Mouse (Mus musculus) forebrain, embryonic 14.5 days (tissue): ENCODE measurements around the gene Ppt2. TPM values are rescaled to one million over a fixed set of nuclear protein-coding genes. Genes with fewer than 3 reads are reported as not detected.

Experiments
- ATAC-seq: fragments of 200-750 bp; cut with Nextera tagmentation; 2 replicates; pipeline ENCODE4 v1.8.0; 2017; ENCODE audit warnings: mild to moderate bottlenecking, moderate library complexity
- DNase-seq: peaks from one replicate; pipeline ENCODE4 v3.0.0-alpha.2; 2015; ENCODE audit warnings: low spot score
- H3K27ac ChIP-seq: fragments of 300-500 bp; sonication (generic); 2 replicates; pipeline ENCODE4 v1.5.1; 2014; ENCODE audit warnings: low read depth, mild to moderate bottlenecking, control low read depth, low read length, moderate library complexity
- H3K27me3 ChIP-seq: fragments of 300-500 bp; sonication (generic); replicated peaks from 2 replicates; pipeline ENCODE4 v1.6.1; 2014; ENCODE audit warnings: low read length, control low read depth, mixed read lengths; ENCODE audit not compliant: control insufficient read depth, insufficient read depth
- H3K36me3 ChIP-seq: fragments of 300-500 bp; sonication (generic); 2 replicates; pipeline ENCODE4 v1.6.1; 2014; ENCODE audit warnings: low read length, control low read depth; ENCODE audit not compliant: control insufficient read depth, insufficient read depth
- H3K4me1 ChIP-seq: fragments of 300-500 bp; sonication (generic); 2 replicates; pipeline ENCODE4 v1.6.1; 2014; ENCODE audit warnings: antibody characterized with exemption, low read length, control low read depth; ENCODE audit not compliant: control insufficient read depth, insufficient read depth
- H3K4me2 ChIP-seq: fragments of 300-500 bp; sonication (generic); 2 replicates; pipeline ENCODE4 v1.6.1; 2014; ENCODE audit warnings: mild to moderate bottlenecking, control low read depth, low read length
- H3K4me3 ChIP-seq: fragments of 300-500 bp; sonication (generic); 2 replicates; pipeline ENCODE4 v1.5.1; 2014; ENCODE audit warnings: low read depth, low read length, control low read depth
- H3K9ac ChIP-seq: fragments of 300-500 bp; sonication (generic); 2 replicates; pipeline ENCODE4 v1.6.1; 2014; ENCODE audit warnings: mild to moderate bottlenecking, low read length, control low read depth, moderate library complexity
- H3K9me3 ChIP-seq: fragments of 300-500 bp; sonication (generic); replicated peaks from 2 replicates; pipeline ENCODE4 v1.6.1; 2016; ENCODE audit warnings: low read length, control low read depth, mixed read lengths; ENCODE audit not compliant: control insufficient read depth
- WGBS: fragments of 180-500 bp; shearing (Covaris S2); extraction: QIAGEN DNeasy Blood & Tissue Kit; methylation state at CpG from one replicate; pipeline ENCODE4 v1.1.7; 2014; 5-methylcytosine and 5-hydroxymethylcytosine counted together
- polyA plus RNA-seq: library from polyadenylated mRNA; unstranded; fragments of >200 nt; fragmentation: Nextera tagmentation; extraction: Ambion mirVana; gene quantifications from 2 replicates; pipeline ENCODE4 v1.2.1, GENCODE M21; 2014

Gene Ppt2
- polyA plus RNA-seq, 1 experiment from 2014 or later: 23.8 TPM

GRCm38 (mm10) chr17:34627093-34627942 is 992 bp downstream of the Ppt2 start:
- Histone ChIP-seq H3K36me3 (peaks cover 22% of the 10 kb centered on the region), H3K4me2 (peak overlapping the region; percentile 87), H3K9me3 (no peaks in the 10 kb centered on the region), H3K4me1 (peaks cover 39% of the 10 kb centered on the region), H3K4me3 (peak overlapping the region; percentile 71), H3K27ac (peak overlapping the region; percentile 91), H3K9ac (peak overlapping the region; percentile 76), H3K27me3 (peaks cover 17% of the 10 kb centered on the region)
- ATAC-seq (peak; percentile 76), DNase-seq (peak; percentile 94)
- 0% methylated on average over 42 of the region's 45 CpGs for WGBS

GRCm38 (mm10) chr17:34626773-34627092 is 1.6 kb downstream of the Ppt2 start:
- Histone ChIP-seq H3K4me3 (peak overlapping the region; percentile 71), H3K27me3 (peaks cover 16% of the 10 kb centered on the region), H3K4me1 (peaks cover 34% of the 10 kb centered on the region), H3K36me3 (peaks cover 27% of the 10 kb centered on the region), H3K4me2 (peak overlapping the region; percentile 87), H3K9ac (peak overlapping the region; percentile 76), H3K27ac (peak overlapping the region; percentile 91), H3K9me3 (no peaks in the 10 kb centered on the region)
- DNase-seq (peak; percentile 77), ATAC-seq (peak; percentile 30)
- WGBS: under 1% methylated on average over 18 of the region's 18 CpGs

DNA sequence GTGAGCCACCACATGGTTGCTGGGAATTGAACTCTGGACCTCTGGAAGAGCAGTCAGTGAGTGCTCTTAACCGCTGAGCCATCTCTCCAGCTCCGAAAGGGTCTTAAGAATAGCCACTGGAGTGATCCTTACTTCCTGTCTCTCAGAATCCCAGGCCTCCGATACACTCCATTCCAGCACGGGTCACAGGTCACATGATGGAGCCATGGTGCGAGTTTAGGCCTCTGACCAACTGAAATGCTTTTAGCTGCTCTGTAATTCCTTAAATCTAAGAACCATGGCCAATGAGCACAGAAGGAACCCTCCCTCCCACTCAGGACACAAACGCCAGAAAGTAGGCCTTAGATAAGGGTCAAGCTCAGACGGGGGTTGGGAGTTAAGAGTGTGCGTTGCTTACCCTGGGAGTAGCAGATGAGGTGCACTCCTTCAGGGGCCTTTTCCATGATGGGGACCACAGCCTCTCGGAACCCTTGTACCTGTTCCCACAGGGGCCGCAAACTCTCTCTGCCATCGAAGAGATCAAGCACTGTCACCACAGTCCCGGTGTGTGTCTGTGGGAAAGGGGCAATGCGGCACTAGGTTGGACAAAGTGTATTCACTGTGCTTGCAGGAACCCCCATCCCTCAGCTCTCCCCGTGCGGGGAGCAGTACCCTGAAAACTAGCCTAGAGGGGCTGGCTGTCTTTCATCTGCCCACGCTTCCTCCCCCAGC is 2.1 kb downstream of the Ppt2 start:
- Histone ChIP-seq H3K4me3 (peak overlapping the region; percentile 71), H3K27me3 (peaks cover 10% of the 10 kb centered on the region), H3K9ac (peak overlapping the region; percentile 76), H3K9me3 (no peaks in the 10 kb centered on the region), H3K27ac (peak overlapping the region; percentile 91; the same call in 1 of the 2 replicates), H3K4me2 (peak overlapping the region; percentile 87), H3K4me1 (peaks cover 30% of the 10 kb centered on the region), H3K36me3 (peaks cover 31% of the 10 kb centered on the region)
- DNase-seq (no peak), ATAC-seq (no peak)
- WGBS: 53% methylated on average over 16 of the region's 16 CpGs

- Histone ChIP-seq H3K36me3 (peaks cover 39% of the 10 kb centered on the region), H3K9ac (no peak overlapping the region), H3K4me3 (no peak overlapping the region), H3K27ac (no peak overlapping the region), H3K4me1 (peaks cover 28% of the 10 kb centered on the region), H3K9me3 (no peaks in the 10 kb centered on the region), H3K27me3 (peaks cover under 1% of the 10 kb centered on the region; the same call in 1 of the 2 replicates), H3K4me2 (no peak overlapping the region)
- 98% methylated on average over 3 of the region's 3 CpGs for WGBS
- no peak for ATAC-seq
- no peak for DNase-seq
Observed at GRCm38 (mm10) chr17:34624981-34625380, 3.3 kb downstream of the Ppt2 start.

DNA sequence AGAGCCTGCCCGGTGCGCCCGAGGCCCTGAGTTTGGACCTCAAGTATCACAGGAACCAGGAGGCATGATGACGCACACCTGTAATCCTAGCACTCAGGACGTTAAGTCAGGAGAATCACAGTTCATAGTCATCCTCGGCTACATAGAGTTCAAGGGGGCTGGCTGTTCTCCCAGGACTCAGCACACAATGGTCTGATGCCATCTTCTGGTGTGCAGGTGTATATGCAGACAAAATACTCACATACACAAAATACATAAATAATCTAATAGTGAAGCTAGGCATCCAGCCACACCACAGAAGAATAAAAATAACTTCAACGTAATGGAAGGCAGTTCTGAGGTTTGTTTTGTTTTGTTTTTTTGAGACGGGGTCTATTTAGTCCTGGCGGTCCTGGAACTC is 5.1 kb downstream of the Ppt2 start:
- ATAC-seq (no peak), DNase-seq (no peak)
- Histone ChIP-seq H3K4me1 (peaks cover 10% of the 10 kb centered on the region), H3K4me2 (no peak overlapping the region), H3K27me3 (no peaks in the 10 kb centered on the region), H3K4me3 (no peak overlapping the region), H3K9me3 (no peaks in the 10 kb centered on the region), H3K27ac (no peak overlapping the region), H3K36me3 (peaks cover 41% of the 10 kb centered on the region), H3K9ac (no peak overlapping the region)
- WGBS: 86% methylated on average over 9 of the region's 9 CpGs

DNA sequence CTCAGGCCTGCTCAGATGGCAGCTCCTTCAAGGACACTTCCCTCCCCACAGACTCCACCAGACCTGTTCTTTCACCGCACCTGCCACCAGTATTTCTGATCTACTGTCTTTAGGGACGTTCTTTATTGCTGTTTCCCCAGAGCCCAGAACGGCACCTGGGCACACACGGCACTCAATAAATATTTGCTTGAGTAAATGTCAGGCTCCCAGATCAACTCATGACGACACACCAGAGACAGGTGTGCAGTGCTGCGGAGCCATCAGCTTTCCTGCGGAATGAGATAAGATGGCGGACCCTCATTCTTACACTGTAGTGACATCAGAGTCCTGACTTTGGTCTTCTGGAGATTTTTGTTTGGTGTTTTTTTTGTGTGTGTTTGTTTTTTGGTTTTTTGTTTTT is 7.3 kb downstream of the Ppt2 start:
- H3K9me3 ChIP-seq: no peaks in the 10 kb centered on the region
- H3K4me1 ChIP-seq: no peaks in the 10 kb centered on the region
- H3K9ac ChIP-seq: no peak overlapping the region
- ATAC-seq (no peak), DNase-seq (no peak)
- H3K36me3 ChIP-seq: peaks cover 56% of the 10 kb centered on the region
- no peak overlapping the region for H3K27ac ChIP-seq
- 93% methylated on average over 8 of the region's 8 CpGs for WGBS
- H3K4me3 ChIP-seq: no peak overlapping the region
- H3K4me2 ChIP-seq: no peak overlapping the region
- no peaks in the 10 kb centered on the region for H3K27me3 ChIP-seq

DNA sequence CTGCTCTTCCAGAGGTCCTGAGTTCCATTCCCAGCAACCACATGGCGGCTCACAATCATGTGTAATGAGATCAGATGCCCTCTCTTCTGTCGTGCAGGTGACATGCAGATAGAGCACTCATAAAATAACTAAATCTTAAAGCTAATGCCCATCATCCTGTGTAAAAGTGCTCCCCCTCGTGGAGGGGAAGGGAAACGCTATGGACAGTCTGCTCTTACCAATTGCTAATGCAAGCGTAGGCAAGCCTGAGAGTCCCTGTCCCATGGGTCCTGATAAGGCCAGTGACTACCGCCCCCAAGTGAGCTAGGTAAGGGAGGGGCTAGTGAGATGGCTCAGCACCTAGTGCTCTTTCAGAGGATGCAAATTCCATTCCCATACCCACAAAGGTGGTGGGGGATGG is 9.3 kb downstream of the Ppt2 start:
- DNase-seq (peak; percentile 68), ATAC-seq (no peak)
- no peak overlapping the region for H3K4me3 ChIP-seq
- H3K9me3 ChIP-seq: no peaks in the 10 kb centered on the region
- no peaks in the 10 kb centered on the region for H3K27me3 ChIP-seq
- no peak overlapping the region for H3K9ac ChIP-seq
- no peak overlapping the region for H3K4me2 ChIP-seq
- no peak overlapping the region for H3K27ac ChIP-seq
- H3K4me1 ChIP-seq: no peaks in the 10 kb centered on the region
- WGBS: 10% methylated on average over 6 of the region's 6 CpGs
- H3K36me3 ChIP-seq: peaks cover 68% of the 10 kb centered on the region

- no peak within 1 kb of the TSS for H3K4me3 ChIP-seq
- WGBS: 74% methylated on average over 6 of the region's 6 CpGs
- no peak within 1 kb of the TSS; the same call in 1 of the 2 replicates for H3K27ac ChIP-seq
- no peaks in the 10 kb centered on the region for H3K27me3 ChIP-seq
- DNase-seq (no peak), ATAC-seq (no peak)
- no peak within 1 kb of the TSS for H3K4me2 ChIP-seq
- no peaks in the 10 kb centered on the region for H3K9me3 ChIP-seq
- H3K4me1 ChIP-seq: no peaks in the 10 kb centered on the region
- peaks cover 73% of the 10 kb centered on the region for H3K36me3 ChIP-seq
- no peak within 1 kb of the TSS for H3K9ac ChIP-seq
Observed at GRCm38 (mm10) chr17:34615871-34616270, 12.4 kb downstream of the Ppt2 start, which contains the start of gene Egfl8. Gene Egfl8 (minus strand): TSS chr17:34615971.

DNA sequence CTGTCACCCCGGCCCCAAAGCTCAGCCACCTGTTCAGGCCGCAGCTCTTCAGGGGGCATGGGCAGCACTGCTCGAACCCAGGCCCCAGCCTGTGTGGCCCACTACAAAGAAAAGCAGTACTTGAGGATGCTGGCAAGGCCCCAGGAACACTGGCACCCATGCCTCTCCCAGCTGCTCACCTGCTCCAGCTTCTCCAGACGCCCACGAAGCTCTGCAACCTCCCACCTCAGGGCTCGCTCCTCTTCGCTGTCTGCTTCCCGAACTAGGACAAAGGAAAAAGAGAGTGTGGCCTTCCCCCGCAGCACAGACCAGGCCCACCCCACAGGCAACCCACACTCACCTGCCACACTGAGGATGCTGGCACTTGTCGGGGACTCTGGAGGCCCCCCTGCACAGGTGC is 14.5 kb downstream of the Ppt2 start:
- Histone ChIP-seq H3K36me3 (peaks cover 71% of the 10 kb centered on the region), H3K4me3 (no peak overlapping the region), H3K4me1 (no peaks in the 10 kb centered on the region), H3K27ac (no peak overlapping the region), H3K9ac (no peak overlapping the region), H3K9me3 (no peaks in the 10 kb centered on the region), H3K4me2 (no peak overlapping the region), H3K27me3 (no peaks in the 10 kb centered on the region)
- WGBS: 84% methylated on average over 10 of the region's 10 CpGs
- DNase-seq (no peak), ATAC-seq (no peak)
